Mouse (Mus musculus) intestine, embryonic 15.5 days (tissue): ENCODE results near the gene Snx20. TPM values are rescaled to one million over a fixed set of nuclear protein-coding genes. Genes with fewer than 3 reads are reported as not detected.

Source experiments
- ATAC-seq: fragments of 200-750 bp; cut with Nextera tagmentation; 2 replicates; pipeline ENCODE4 v1.8.0; 2017; ENCODE audit warnings: moderate TSS enrichment, moderate library complexity
- H3K27ac ChIP-seq: fragments of 300-500 bp; sonication (generic); 2 replicates; pipeline ENCODE4 v1.5.1; 2015; ENCODE audit warnings: mild to moderate bottlenecking, inconsistent platforms
- H3K27me3 ChIP-seq: fragments of 300-500 bp; sonication (generic); replicated peaks from 2 replicates; pipeline ENCODE4 v1.6.1; 2015; ENCODE audit warnings: inconsistent platforms
- H3K36me3 ChIP-seq: fragments of 300-500 bp; sonication (generic); 2 replicates; pipeline ENCODE4 v1.6.1; 2015; ENCODE audit warnings: inconsistent platforms
- H3K4me1 ChIP-seq: fragments of 300-500 bp; sonication (generic); replicated peaks from 2 replicates; pipeline ENCODE4 v1.6.1; 2015; ENCODE audit warnings: inconsistent platforms
- H3K4me2 ChIP-seq: fragments of 300-500 bp; sonication (generic); replicated peaks from 2 replicates; pipeline ENCODE4 v1.6.1; 2015; ENCODE audit warnings: mild to moderate bottlenecking, inconsistent platforms
- H3K4me3 ChIP-seq: fragments of 300-500 bp; sonication (generic); replicated peaks from 2 replicates; pipeline ENCODE4 v1.5.1; 2015; ENCODE audit warnings: inconsistent platforms
- H3K9ac ChIP-seq: fragments of 300-500 bp; sonication (generic); 2 replicates; pipeline ENCODE4 v1.6.1; 2015; ENCODE audit warnings: inconsistent platforms
- H3K9me3 ChIP-seq: fragments of 300-500 bp; sonication (generic); 2 replicates; pipeline ENCODE4 v1.6.1; 2016; ENCODE audit warnings: inconsistent platforms
- WGBS: fragments of 180-500 bp; shearing (Covaris S2); methylation state at CpG from one replicate; pipeline ENCODE4 v1.1.7; 2015; 5-methylcytosine and 5-hydroxymethylcytosine counted together
- polyA plus RNA-seq: library from polyadenylated mRNA; unstranded; fragments of >200 nt; fragmentation: Nextera tagmentation; extraction: Ambion mirVana; gene quantifications from 2 replicates; pipeline ENCODE4 v1.2.1, GENCODE M21; 2015

Snx20 gene
- polyA plus RNA-seq, 1 experiment from 2014 or later = 5.1 TPM

DNA sequence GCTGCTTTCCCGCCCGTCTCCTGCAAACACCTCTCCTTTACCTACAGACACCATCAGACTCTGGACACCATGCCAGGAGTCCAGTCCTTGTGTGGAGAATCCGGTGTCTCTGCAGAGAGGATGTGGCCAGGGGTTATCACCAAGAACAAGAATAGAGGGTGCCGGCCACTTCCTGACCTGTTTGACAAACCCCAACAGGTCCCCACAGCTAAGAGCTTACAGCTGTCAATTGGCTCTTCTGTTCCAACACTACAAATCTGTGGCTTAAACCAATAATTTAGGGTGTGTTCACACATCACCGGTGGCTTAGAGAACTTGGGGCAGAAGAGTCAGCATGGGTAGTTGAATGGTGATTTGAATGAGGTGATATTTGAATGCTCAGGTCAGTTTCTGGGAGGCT is 17.3 kb downstream of the Snx20 start:
- Histone ChIP-seq H3K27ac (no peak overlapping the region), H3K4me1 (no peaks in the 10 kb centered on the region), H3K9ac (no peak overlapping the region), H3K9me3 (no peaks in the 10 kb centered on the region), H3K4me2 (no peak overlapping the region), H3K4me3 (no peak overlapping the region), H3K27me3 (0 out of 2 replicates have a peak, but pooled peaks cover 4% of the 10 kb centered on the region), H3K36me3 (no peaks in the 10 kb centered on the region)
- 67% methylated on average over 5 of the region's 5 CpGs for WGBS
- ATAC-seq = no peak

DNA sequence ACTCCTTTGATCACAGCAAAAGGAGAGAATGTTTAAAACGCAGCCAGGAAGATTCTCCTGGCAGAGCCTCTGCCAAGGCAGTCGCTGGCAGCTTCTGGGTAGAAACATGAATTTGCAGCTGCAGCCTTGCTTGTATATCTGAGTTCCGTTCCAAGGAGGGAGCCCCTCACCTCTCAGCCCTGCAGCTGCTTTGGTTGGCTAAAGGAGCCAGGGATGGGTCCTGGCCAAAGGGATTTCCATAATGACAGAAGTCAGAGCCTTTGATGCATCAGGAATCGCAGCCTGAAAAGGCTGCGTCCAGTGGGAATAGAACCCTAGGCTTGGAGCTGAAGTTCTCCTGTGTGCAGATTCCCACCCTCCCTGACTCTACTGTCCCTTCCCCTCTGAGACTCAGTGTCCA is 20.9 kb downstream of the Snx20 start:
- Histone ChIP-seq H3K27ac (no peak overlapping the region), H3K4me3 (no peak overlapping the region), H3K4me1 (no peaks in the 10 kb centered on the region), H3K9ac (no peak overlapping the region), H3K4me2 (no peak overlapping the region), H3K27me3 (no peaks in the 10 kb centered on the region; the same call in 1 of the 2 replicates), H3K9me3 (no peaks in the 10 kb centered on the region), H3K36me3 (no peaks in the 10 kb centered on the region)
- no peak for ATAC-seq
- WGBS = 62% methylated on average over 5 of the region's 5 CpGs

DNA sequence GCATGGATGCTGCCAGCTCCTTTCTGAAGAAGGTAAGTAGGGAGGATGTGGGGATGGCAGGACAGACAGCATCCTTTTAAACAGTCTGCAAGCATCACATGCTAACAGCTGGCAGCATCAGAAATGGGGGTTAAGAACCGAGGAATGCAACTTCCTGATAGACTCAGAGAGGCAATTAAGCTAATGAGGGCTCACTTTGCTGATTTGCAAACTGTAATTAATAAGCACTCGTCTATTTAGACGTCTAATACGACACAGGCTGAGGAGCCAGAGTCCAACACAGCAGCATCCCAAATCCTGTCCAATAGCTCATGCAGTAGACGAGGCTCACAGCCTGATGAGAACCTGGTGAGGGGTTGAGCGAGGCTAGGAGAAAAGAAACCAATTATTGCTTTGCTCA is 25.7 kb downstream of the Snx20 start:
- 71% methylated on average over 6 of the region's 6 CpGs for WGBS
- H3K4me1 ChIP-seq = no peaks in the 10 kb centered on the region
- H3K36me3 ChIP-seq = no peaks in the 10 kb centered on the region
- H3K27me3 ChIP-seq = no peaks in the 10 kb centered on the region; the same call in 1 of the 2 replicates
- no peaks in the 10 kb centered on the region for H3K9me3 ChIP-seq
- H3K4me3 ChIP-seq = no peak overlapping the region
- no peak for ATAC-seq
- no peak overlapping the region for H3K27ac ChIP-seq
- H3K4me2 ChIP-seq = no peak overlapping the region
- no peak overlapping the region for H3K9ac ChIP-seq

DNA sequence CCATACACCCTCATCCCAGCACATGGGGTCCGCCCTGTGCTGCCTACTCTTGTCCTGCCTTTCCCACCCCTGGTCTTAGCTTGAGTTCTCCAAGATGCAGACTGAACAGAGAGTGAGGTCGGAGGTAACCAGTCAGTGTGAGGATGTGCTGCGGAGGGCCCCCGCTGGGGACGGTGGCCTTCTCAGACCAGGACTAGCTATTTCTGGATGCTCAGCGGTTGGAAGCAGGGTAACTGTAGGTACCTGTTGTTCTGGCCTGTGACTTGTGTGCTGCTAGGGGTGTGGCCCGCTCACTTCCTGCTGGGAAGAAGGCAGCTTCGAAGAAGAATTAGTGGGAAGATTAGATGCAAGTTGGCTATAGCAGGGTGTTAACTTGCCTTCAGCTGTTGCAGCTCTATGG is 26.9 kb downstream of the Snx20 start:
- H3K9ac ChIP-seq = no peak overlapping the region
- WGBS = 81% methylated on average over 8 of the region's 8 CpGs
- no peak overlapping the region for H3K27ac ChIP-seq
- no peaks in the 10 kb centered on the region for H3K4me1 ChIP-seq
- no peaks in the 10 kb centered on the region for H3K36me3 ChIP-seq
- H3K4me3 ChIP-seq = no peak overlapping the region
- ATAC-seq = no peak
- H3K9me3 ChIP-seq = no peaks in the 10 kb centered on the region
- H3K27me3 ChIP-seq = no peaks in the 10 kb centered on the region; the same call in 1 of the 2 replicates
- no peak overlapping the region for H3K4me2 ChIP-seq

DNA sequence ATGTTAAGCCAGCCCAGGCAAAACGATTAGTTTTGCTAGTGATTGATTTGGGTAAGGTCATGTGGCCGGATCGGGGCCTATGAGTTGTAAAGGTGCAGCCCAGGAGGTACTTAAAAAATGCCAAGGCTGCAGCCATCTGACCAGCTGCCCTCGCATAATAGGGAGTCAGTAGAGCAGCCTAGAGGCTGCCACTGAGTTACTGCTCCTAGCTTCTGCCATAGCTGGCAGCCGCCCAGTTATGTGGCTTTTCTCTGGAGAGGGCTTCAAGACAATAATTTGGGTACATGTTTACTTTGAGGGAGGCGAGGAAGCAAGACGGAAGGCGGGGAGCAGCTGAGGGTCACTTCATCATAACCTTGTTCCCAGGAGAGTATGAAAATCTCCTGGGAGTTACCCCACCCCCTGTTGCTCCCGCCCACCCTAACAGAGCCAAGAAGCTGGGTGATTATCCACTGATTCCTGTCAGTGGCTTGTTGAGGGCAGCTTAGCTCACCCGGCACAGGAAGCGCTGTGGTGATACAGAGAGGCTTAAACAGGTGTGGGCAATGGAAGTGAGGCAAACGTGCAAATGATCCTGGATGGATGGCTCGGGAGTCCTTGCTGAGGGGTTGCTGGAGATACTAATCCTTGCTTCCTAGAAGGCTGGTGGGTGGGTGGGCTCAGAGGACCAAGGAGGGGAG is 30.4 kb downstream of the Snx20 start:
- Histone ChIP-seq H3K9me3 (no peaks in the 10 kb centered on the region), H3K4me1 (0 out of 2 replicates have a peak, but pooled peaks cover 3% of the 10 kb centered on the region), H3K4me2 (no peak overlapping the region), H3K9ac (no peak overlapping the region), H3K36me3 (no peaks in the 10 kb centered on the region), H3K4me3 (no peak overlapping the region), H3K27me3 (no peaks in the 10 kb centered on the region), H3K27ac (no peak overlapping the region)
- no peak for ATAC-seq
- 44% methylated on average over 13 of the region's 13 CpGs for WGBS

DNA sequence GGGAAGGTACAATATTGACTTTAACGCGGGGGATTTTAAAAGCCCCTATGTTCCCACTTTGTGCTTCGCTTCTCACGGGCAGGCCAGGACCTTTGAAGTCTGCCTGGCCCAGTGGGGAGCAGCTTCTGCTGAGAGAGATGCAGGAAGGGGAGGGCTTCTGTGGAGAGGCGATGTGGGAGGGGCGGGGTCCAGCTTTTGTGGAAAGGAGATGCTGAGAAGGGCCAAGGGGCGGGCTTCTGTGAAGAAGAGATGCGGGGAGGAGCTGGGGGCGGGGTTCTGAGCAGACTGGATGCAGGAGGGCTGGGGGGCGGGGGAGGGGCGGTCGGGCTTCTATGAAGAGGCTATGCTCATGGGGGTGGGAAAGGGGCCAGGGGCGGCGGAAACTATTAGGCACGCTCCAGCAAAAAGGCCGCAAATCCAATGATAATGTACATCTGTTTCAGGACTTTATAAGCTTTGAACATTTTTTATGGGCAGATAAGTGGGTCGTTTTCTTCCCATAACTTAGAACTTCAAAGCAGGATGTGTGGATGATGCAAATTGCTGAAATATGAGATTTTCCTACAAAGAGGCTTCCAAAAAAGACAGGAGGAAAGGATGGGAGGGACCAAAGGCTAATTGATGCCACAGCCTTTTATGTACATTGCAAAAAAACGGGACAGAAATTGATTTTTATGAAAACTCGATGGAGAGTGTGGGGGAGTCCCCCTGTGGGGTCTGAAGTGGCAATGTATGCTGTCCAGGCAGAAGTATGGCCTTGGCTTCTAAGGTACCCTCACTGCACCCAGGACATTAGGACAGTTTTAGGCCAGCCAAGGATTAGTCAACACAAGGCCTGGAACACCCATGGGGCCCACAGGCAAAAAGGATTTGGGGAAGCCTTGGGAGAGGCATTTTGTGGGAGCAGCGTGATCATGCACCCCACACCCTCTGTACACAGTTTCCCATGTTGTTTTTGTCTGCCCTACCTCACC is 31.6 kb downstream of the Snx20 start:
- H3K27me3 ChIP-seq = no peaks in the 10 kb centered on the region
- 0 out of 2 replicates have a peak overlapping the region, but pooled peaks have one; percentile 44 for H3K27ac ChIP-seq
- no peaks in the 10 kb centered on the region for H3K36me3 ChIP-seq
- H3K9me3 ChIP-seq = no peaks in the 10 kb centered on the region
- WGBS = 10% methylated on average over 20 of the region's 20 CpGs
- ATAC-seq = peak; percentile 88
- peak overlapping the region; percentile 48 for H3K4me2 ChIP-seq
- H3K9ac ChIP-seq = no peak overlapping the region
- H3K4me3 ChIP-seq = no peak overlapping the region
- H3K4me1 ChIP-seq = 0 out of 2 replicates have a peak, but pooled peaks cover 3% of the 10 kb centered on the region

DNA sequence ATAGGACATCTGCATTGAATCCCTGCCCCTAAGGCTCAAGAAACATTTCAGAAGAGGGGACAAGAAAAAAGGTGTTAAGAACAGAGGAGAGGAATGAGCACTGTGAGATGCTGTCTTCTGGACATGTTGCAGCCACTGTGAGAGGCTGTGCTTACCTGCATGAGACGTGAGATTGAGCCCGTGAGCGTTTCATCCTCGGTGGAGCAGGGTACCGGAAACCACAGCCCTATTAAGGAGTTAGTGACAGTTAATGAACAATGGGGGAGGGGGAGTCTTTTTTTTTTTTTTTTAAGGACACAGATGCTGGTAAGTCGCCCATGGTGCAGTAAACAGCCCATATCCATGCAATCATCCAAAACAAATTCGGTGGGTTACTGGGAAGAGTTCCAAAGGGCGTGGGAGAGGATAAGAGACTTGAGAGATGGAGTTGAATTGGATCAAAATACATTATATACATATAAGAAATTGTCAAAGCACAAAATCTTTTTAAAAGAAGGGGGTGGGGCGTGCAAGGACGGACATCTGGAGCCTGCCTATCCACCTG is 32.4 kb downstream of the Snx20 start:
- Histone ChIP-seq H3K4me2 (peak overlapping the region; percentile 48), H3K9me3 (no peaks in the 10 kb centered on the region), H3K4me1 (0 out of 2 replicates have a peak, but pooled peaks cover 3% of the 10 kb centered on the region), H3K9ac (no peak overlapping the region), H3K27me3 (no peaks in the 10 kb centered on the region), H3K4me3 (no peak overlapping the region), H3K27ac (0 out of 2 replicates have a peak overlapping the region, but pooled peaks have one; percentile 44), H3K36me3 (no peaks in the 10 kb centered on the region)
- 18% methylated on average over 10 of the region's 10 CpGs for WGBS
- ATAC-seq = peak; percentile 24; the same call in 1 of the 2 replicates

DNA sequence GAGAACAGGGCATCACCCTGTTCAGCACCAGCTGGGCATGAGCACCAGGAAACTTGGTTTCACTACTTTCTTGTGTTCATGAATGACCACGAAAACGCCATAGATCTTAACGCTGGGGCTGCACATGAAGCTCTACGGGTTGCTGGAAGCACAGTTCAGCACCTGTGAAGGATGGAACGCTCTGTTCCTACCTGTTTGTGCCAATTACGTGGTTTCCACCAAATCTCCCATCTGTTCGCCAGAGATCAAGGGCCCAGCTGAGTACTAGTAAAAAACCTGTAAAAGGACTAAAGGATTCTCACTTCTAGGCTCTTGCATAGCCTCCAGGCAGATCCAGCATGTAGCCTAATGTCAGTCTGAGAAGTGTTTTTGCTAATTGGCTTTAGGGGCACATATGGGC is 36.4 kb downstream of the Snx20 start:
- ATAC-seq = no peak
- Histone ChIP-seq H3K9ac (no peak overlapping the region), H3K4me2 (no peak overlapping the region), H3K27me3 (no peaks in the 10 kb centered on the region; the same call in 1 of the 2 replicates), H3K27ac (no peak overlapping the region), H3K9me3 (no peaks in the 10 kb centered on the region), H3K4me1 (0 out of 2 replicates have a peak, but pooled peaks cover 3% of the 10 kb centered on the region), H3K4me3 (no peak overlapping the region), H3K36me3 (no peaks in the 10 kb centered on the region)
- 88% methylated on average over 7 of the region's 7 CpGs for WGBS

DNA sequence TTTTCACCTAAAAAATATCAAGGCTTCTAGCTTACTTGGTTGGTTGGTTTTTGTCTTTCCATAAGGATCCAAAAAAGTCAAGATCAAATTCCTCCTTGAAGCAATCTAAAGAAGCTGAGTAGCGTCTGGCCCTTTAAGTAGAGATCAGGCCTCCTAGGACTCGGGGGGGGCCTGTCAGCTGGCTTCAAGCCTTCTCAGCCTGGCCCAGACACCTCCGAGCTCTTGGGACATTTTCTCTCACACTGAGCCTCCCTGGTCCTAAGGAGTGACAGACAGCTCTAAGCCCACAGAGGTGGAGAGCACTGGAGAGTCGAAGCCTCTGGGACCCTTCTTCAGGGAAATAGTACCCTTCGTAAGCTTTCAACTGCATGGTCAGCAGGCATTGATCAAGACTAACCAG is 37.4 kb downstream of the Snx20 start:
- Histone ChIP-seq H3K27me3 (no peaks in the 10 kb centered on the region; the same call in 1 of the 2 replicates), H3K27ac (no peak overlapping the region), H3K4me3 (no peak overlapping the region), H3K9ac (no peak overlapping the region), H3K9me3 (no peaks in the 10 kb centered on the region), H3K4me1 (0 out of 2 replicates have a peak, but pooled peaks cover 3% of the 10 kb centered on the region), H3K4me2 (no peak overlapping the region), H3K36me3 (no peaks in the 10 kb centered on the region)
- WGBS = 62% methylated on average over 5 of the region's 5 CpGs
- ATAC-seq = no peak

DNA sequence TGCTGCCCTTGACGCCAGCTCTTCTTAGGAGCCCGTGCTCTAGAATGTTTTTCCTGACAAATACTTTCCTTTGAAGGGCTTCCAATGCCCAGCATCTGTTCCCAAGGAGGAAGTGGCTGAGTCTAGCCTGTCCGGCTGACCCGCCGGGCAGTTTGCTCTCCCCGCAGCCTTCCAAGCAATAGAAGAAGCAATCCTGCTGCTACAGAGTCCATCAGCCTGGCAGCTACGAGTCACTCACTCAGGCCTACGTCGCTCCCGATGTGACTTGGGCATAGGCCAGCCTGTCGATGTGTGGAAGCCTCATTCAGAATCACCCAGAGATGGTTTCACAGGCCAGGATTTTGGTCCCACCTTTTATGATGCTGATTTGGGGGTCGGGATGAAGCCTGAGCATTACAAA is 39.9 kb downstream of the Snx20 start:
- WGBS = 83% methylated on average over 12 of the region's 12 CpGs
- peaks cover 2% of the 10 kb centered on the region; the same call in 1 of the 2 replicates for H3K36me3 ChIP-seq
- no peaks in the 10 kb centered on the region for H3K9me3 ChIP-seq
- H3K4me3 ChIP-seq = no peak overlapping the region
- no peak overlapping the region for H3K27ac ChIP-seq
- H3K4me1 ChIP-seq = no peaks in the 10 kb centered on the region
- no peak for ATAC-seq
- no peaks in the 10 kb centered on the region; the same call in 1 of the 2 replicates for H3K27me3 ChIP-seq
- no peak overlapping the region for H3K9ac ChIP-seq
- no peak overlapping the region for H3K4me2 ChIP-seq

DNA sequence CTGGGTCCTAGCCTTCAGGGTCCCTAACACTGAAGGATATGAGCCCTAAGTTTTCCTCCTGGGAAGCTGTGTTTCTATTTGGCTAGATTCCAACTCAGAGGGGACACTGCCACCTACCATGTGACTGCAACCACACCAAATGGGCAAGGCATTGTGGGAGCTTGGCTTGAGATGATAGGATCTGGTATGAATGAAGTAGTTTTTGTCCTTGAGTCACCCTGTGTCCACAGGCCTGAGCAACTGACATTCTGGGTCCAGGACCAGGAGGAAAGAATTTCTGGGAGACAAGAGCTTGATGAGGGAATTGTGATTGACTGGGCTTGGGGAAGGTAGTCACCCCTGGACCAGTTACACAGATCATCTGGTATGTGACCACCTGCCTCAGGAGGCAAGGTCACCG is 42.0 kb downstream of the Snx20 start:
- no peak overlapping the region for H3K27ac ChIP-seq
- ATAC-seq = no peak
- H3K4me2 ChIP-seq = no peak overlapping the region
- H3K9ac ChIP-seq = no peak overlapping the region
- no peak overlapping the region for H3K4me3 ChIP-seq
- peaks cover 5% of the 10 kb centered on the region; the same call in 1 of the 2 replicates for H3K36me3 ChIP-seq
- 91% methylated on average over 1 of the region's 1 CpGs for WGBS
- no peaks in the 10 kb centered on the region; the same call in 1 of the 2 replicates for H3K27me3 ChIP-seq
- H3K4me1 ChIP-seq = no peaks in the 10 kb centered on the region
- no peaks in the 10 kb centered on the region for H3K9me3 ChIP-seq

DNA sequence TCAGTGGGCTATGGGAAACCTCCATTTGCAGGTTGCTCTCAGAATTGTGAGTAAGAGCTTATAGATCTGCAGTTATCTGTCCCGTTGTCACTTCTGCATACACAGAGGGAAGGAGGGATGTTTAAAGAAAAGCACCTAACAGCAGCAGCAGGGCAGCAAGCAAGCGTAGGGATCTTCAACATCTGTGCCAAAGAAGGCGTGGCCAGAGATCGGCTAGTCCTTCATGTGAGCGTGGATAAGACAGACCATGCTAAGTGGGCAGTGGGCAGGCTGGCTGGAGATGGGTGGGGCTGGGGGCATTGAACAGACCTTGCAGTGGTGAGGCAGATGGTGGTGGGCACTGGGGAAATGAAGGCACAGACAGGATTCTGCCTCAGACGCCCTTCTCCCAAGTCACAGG is 45.7 kb downstream of the Snx20 start:
- 61% methylated on average over 6 of the region's 6 CpGs for WGBS
- Histone ChIP-seq H3K9me3 (no peaks in the 10 kb centered on the region), H3K27ac (no peak overlapping the region), H3K4me3 (no peak overlapping the region), H3K4me2 (no peak overlapping the region), H3K36me3 (peaks cover 5% of the 10 kb centered on the region; the same call in 1 of the 2 replicates), H3K9ac (no peak overlapping the region), H3K4me1 (no peaks in the 10 kb centered on the region), H3K27me3 (no peaks in the 10 kb centered on the region)
- ATAC-seq = no peak
